Mouse (Mus musculus) CH12.LX (cell line): ENCODE measurements around the gene Dhtkd1. TPM values are rescaled to one million over a fixed set of nuclear protein-coding genes. Genes with fewer than 3 reads are reported as not detected.

Experiments
- DNase-seq: peaks from one replicate; pipeline ENCODE4 v3.0.0-alpha.2; 2013; ENCODE audit errors: extremely low read depth
- H3K27ac ChIP-seq: 2 replicates; pipeline ENCODE4 v1.5.1; 2012; ENCODE audit warnings: low read depth, mild to moderate bottlenecking, control low read depth, moderate library complexity; ENCODE audit not compliant: insufficient read depth
- H3K27me3 ChIP-seq: replicated peaks from 2 replicates; pipeline ENCODE3; 2012; ENCODE audit warnings: inconsistent platforms
- H3K36me3 ChIP-seq, 2 experiments: replicated peaks in 1 of 2; 2 replicates each; pipeline versions ENCODE3 to v1.6.1; 2012; ENCODE audit warnings: inconsistent platforms in 1 of 2, low read length in 1 of 2, mild to moderate bottlenecking in 1 of 2, mixed read lengths in 1 of 2, moderate library complexity in 1 of 2; ENCODE audit not compliant: control insufficient read depth in 1 of 2, insufficient read depth in 1 of 2
- H3K4me1 ChIP-seq, 2 experiments: 2 replicates each; pipeline ENCODE4 v1.6.1; 2012; ENCODE audit warnings: inconsistent platforms in 1 of 2, moderate library complexity in 1 of 2; ENCODE audit not compliant: insufficient read depth in 2 of 2, control insufficient read depth in 1 of 2
- H3K4me2 ChIP-seq: 2 replicates; pipeline ENCODE4 v1.6.1; 2012; ENCODE audit warnings: low read depth, mild to moderate bottlenecking, control low read depth; ENCODE audit not compliant: poor library complexity, insufficient read depth, severe bottlenecking
- H3K4me3 ChIP-seq, 3 experiments: fragments of 150-350 bp in 1 of 3; sonication (generic) in 1 of 3; replicated peaks in 1 of 3; 2 replicates each; pipeline versions ENCODE3 to v1.5.1; 2011 to 2012; ENCODE audit warnings: low read depth in 2 of 3, low read length in 2 of 3, mild to moderate bottlenecking in 2 of 3, moderate library complexity in 2 of 3, control low read depth in 1 of 3, improper control_type of control experiment in 1 of 3, inconsistent platforms in 1 of 3, mixed read lengths in 1 of 3; ENCODE audit not compliant: poor library complexity in 1 of 3
- H3K79me2 ChIP-seq: replicated peaks from 2 replicates; pipeline ENCODE4 v1.6.1; 2012; ENCODE audit warnings: mild to moderate bottlenecking, moderate library complexity; ENCODE audit not compliant: control insufficient read depth, poor library complexity, insufficient read depth, severe bottlenecking; ENCODE audit errors: extremely low read depth
- H3K9ac ChIP-seq: 2 replicates; pipeline ENCODE4 v1.6.1; 2012; ENCODE audit warnings: low read depth, mild to moderate bottlenecking, control low read depth, moderate library complexity; ENCODE audit not compliant: insufficient read depth
- H3K9me3 ChIP-seq: replicated peaks from 2 replicates; pipeline ENCODE3; 2012; ENCODE audit warnings: low read length, inconsistent platforms, mixed read lengths
- CHD1 ChIP-seq: IDR thresholded peaks from 2 replicates; pipeline ENCODE4 v1.6.1; 2012; ENCODE audit warnings: low read depth, low read length, improper control_type of control experiment, inconsistent platforms
- ELF1 ChIP-seq: IDR thresholded peaks from 2 replicates; pipeline ENCODE4 v1.6.1; 2014; ENCODE audit warnings: low read depth, mild to moderate bottlenecking, inconsistent platforms, low read length, improper control_type of control experiment
- EP300 ChIP-seq: IDR thresholded peaks from 2 replicates; pipeline ENCODE4 v1.6.1; 2011; ENCODE audit warnings: low read length, improper control_type of control experiment
- GABPA ChIP-seq: IDR thresholded peaks from 2 replicates; pipeline ENCODE4 v1.6.1; 2012; ENCODE audit warnings: low read depth, low read length, improper control_type of control experiment, inconsistent platforms; ENCODE audit not compliant: insufficient replicate concordance
- HCFC1 ChIP-seq: IDR thresholded peaks from 2 replicates; pipeline ENCODE4 v1.6.1; 2012; ENCODE audit warnings: low read depth, mild to moderate bottlenecking, inconsistent platforms, low read length, improper control_type of control experiment
- IRF4 ChIP-seq: IDR thresholded peaks from 2 replicates; pipeline ENCODE4 v1.6.1; 2014; ENCODE audit warnings: low read depth, mild to moderate bottlenecking, inconsistent platforms, low read length, improper control_type of control experiment
- KAT2A ChIP-seq: IDR thresholded peaks from 2 replicates; pipeline ENCODE4 v1.6.1; 2012; ENCODE audit warnings: low read length, improper control_type of control experiment, inconsistent platforms; ENCODE audit not compliant: insufficient replicate concordance
- MAFK ChIP-seq: IDR thresholded peaks from 2 replicates; pipeline ENCODE4 v1.6.1; 2011; ENCODE audit warnings: low read length, improper control_type of control experiment; ENCODE audit not compliant: insufficient replicate concordance
- MAZ ChIP-seq: IDR thresholded peaks from 2 replicates; pipeline ENCODE4 v1.6.1; 2012; ENCODE audit warnings: low read depth, mild to moderate bottlenecking, inconsistent platforms, low read length, improper control_type of control experiment, moderate library complexity
- MEF2A ChIP-seq: IDR thresholded peaks from 2 replicates; pipeline ENCODE4 v1.6.1; 2014; ENCODE audit warnings: low read depth, mild to moderate bottlenecking, inconsistent platforms, low read length, improper control_type of control experiment, borderline replicate concordance
- MXI1 ChIP-seq: IDR thresholded peaks from 2 replicates; pipeline ENCODE4 v1.6.1; 2011; ENCODE audit warnings: mild to moderate bottlenecking, low read depth, low read length, improper control_type of control experiment
- NRF1 ChIP-seq: IDR thresholded peaks from 2 replicates; pipeline ENCODE4 v1.6.1; 2014; ENCODE audit warnings: low read depth, mild to moderate bottlenecking, inconsistent platforms, low read length, improper control_type of control experiment, moderate library complexity
- PAX5 ChIP-seq: IDR thresholded peaks from 2 replicates; pipeline ENCODE4 v1.6.1; 2012; ENCODE audit warnings: low read length, inconsistent platforms, mixed read lengths
- POLR2AphosphoS2 ChIP-seq: IDR thresholded peaks from 2 replicates; pipeline ENCODE4 v1.6.1; 2011; ENCODE audit warnings: low read depth, low read length, improper control_type of control experiment
- RAD21 ChIP-seq: IDR thresholded peaks from 2 replicates; pipeline ENCODE4 v1.6.1; 2011; ENCODE audit warnings: low read depth, mild to moderate bottlenecking, low read length, improper control_type of control experiment, moderate library complexity
- SIN3A ChIP-seq: IDR thresholded peaks from 2 replicates; pipeline ENCODE4 v1.6.1; 2012; ENCODE audit warnings: low read length, improper control_type of control experiment, inconsistent platforms
- SMC3 ChIP-seq: IDR thresholded peaks from 2 replicates; pipeline ENCODE4 v1.6.1; 2011; ENCODE audit warnings: low read depth, low read length, improper control_type of control experiment
- TBP ChIP-seq: conservative IDR thresholded peaks from 2 replicates; pipeline ENCODE4 v1.6.1; 2011; ENCODE audit warnings: low read depth, low read length, improper control_type of control experiment
- TCF12 ChIP-seq: IDR thresholded peaks from 2 replicates; pipeline ENCODE4 v1.6.1; 2014; ENCODE audit warnings: low read depth, mild to moderate bottlenecking, inconsistent platforms, low read length, improper control_type of control experiment
- UBTF ChIP-seq: IDR thresholded peaks from 2 replicates; pipeline ENCODE4 v1.6.1; 2012; ENCODE audit warnings: low read depth, mild to moderate bottlenecking, inconsistent platforms, low read length, improper control_type of control experiment, moderate library complexity
- USF1 ChIP-seq: IDR thresholded peaks from 2 replicates; pipeline ENCODE4 v1.6.1; 2014; ENCODE audit warnings: low read depth, mild to moderate bottlenecking, inconsistent platforms, low read length, improper control_type of control experiment
- ZC3H11A ChIP-seq: IDR thresholded peaks from 2 replicates; pipeline ENCODE4 v1.6.1; 2012; ENCODE audit warnings: low read depth, mild to moderate bottlenecking, inconsistent platforms, low read length, improper control_type of control experiment
- ZKSCAN1 ChIP-seq: IDR thresholded peaks from 2 replicates; pipeline ENCODE4 v1.6.1; 2012; ENCODE audit warnings: low read depth, inconsistent platforms, low read length, improper control_type of control experiment, borderline replicate concordance
- ZNF384 ChIP-seq: IDR thresholded peaks from 2 replicates; pipeline ENCODE4 v1.6.1; 2012; ENCODE audit warnings: low read depth, low read length, improper control_type of control experiment, inconsistent platforms
- dilution Hi-C: fragments of 300-500 bp; cut with MboI; formaldehyde crosslinking; loops from 2 replicates; pipeline ENCODE4 v1.14.3; 2020; ENCODE audit warnings: low sequenced_read_pairs; ENCODE audit not compliant: extremely low pct_unique_long_range_greater_than_20kb, extremely low pct_ligation_motif_present
- in situ Hi-C: fragments of 300-500 bp; cut with MboI; formaldehyde crosslinking; loops from 3 replicates; pipeline ENCODE4 v1.14.3; 2019; ENCODE audit warnings: low sequenced_read_pairs, low pct_ligation_motif_present, low pct_unique_long_range_greater_than_20kb, mixed read lengths
- polyA plus RNA-seq: library from polyadenylated mRNA; unstranded; fragments of >175 nt; gene quantifications from 2 replicates; pipeline ENCODE4 v1.2.1, GENCODE M21; 2012; ENCODE audit warnings: low read depth; ENCODE audit not compliant: insufficient read length
- total RNA-seq, 2 experiments: library from RNA; depleted of rRNA; stranded (reverse); fragments of 300-350 nt in 1 of 2; fragments of >200 nt in 1 of 2; gene quantifications; 2 replicates each; pipeline ENCODE4 v1.2.3; 2012 to 2014

Gene Dhtkd1
- total and polyA plus RNA-seq, 3 experiments, result 0.17 to 0.38 (median 0.35) TPM

- dilution Hi-C loops (no loop called here), in situ Hi-C loops (no loop called here)
- H3K79me2 ChIP-seq, result no peaks in the 10 kb centered on the region
- no peak overlapping the region for H3K4me2 ChIP-seq
- no peak overlapping the region for H3K27ac ChIP-seq
- H3K9me3 ChIP-seq, result no peaks in the 10 kb centered on the region
- H3K9ac ChIP-seq, result no peak overlapping the region
- no peaks in the 10 kb centered on the region for H3K36me3 ChIP-seq
- peaks cover 32 to 45% of the 10 kb centered on the region in 2 experiments for H3K4me1 ChIP-seq
- TF ChIP-seq ELF1, result no peak
- TF ChIP-seq UBTF, result no peak
- no peak for TF ChIP-seq TBP
- no peak for TF ChIP-seq MAFK
- no peak for TF ChIP-seq HCFC1
- TF ChIP-seq POLR2AphosphoS2, result no peak
- TF ChIP-seq SIN3A, result no peak
- TF ChIP-seq USF1, result no peak
- TF ChIP-seq MAZ, result no peak
- TF ChIP-seq ZC3H11A, result no peak
- no peak for TF ChIP-seq MEF2A
- no peak for TF ChIP-seq PAX5
- no peak for TF ChIP-seq KAT2A
- TF ChIP-seq CHD1, result no peak
- no peak for TF ChIP-seq ZNF384
- no peak for TF ChIP-seq GABPA
- TF ChIP-seq IRF4, result no peak
- no peak for TF ChIP-seq RAD21
- no peaks in the 10 kb centered on the region for H3K27me3 ChIP-seq
- no peak overlapping the region for H3K4me3 ChIP-seq
- DNase-seq, result no peak
These were observed 15.1 kb downstream of the Dhtkd1 start for GRCm38 (mm10) chr2:5927481-5927880.

- no peak overlapping the region for H3K9ac ChIP-seq
- in situ Hi-C loops, result no loop called here
- H3K4me3 ChIP-seq, result no peak overlapping the region
- peaks cover 9 to 10% of the 10 kb centered on the region in 2 experiments for H3K4me1 ChIP-seq
- H3K36me3 ChIP-seq, result no peaks in the 10 kb centered on the region
- no peaks in the 10 kb centered on the region for H3K27me3 ChIP-seq
- dilution Hi-C loops, result no loop called here
- no peak overlapping the region for H3K27ac ChIP-seq
- H3K4me2 ChIP-seq, result no peak overlapping the region
- H3K79me2 ChIP-seq, result no peaks in the 10 kb centered on the region
- H3K9me3 ChIP-seq, result no peaks in the 10 kb centered on the region
- no peak for DNase-seq
- TF ChIP-seq EP300, result no peak
- TF ChIP-seq ZC3H11A, result no peak
- no peak for TF ChIP-seq ZKSCAN1
- TF ChIP-seq MXI1, result no peak
- no peak for TF ChIP-seq NRF1
- TF ChIP-seq SMC3, result no peak
- no peak for TF ChIP-seq TCF12
- no peak for TF ChIP-seq POLR2AphosphoS2
- no peak for TF ChIP-seq RAD21
These were observed 18.8 kb downstream of the Dhtkd1 start for GRCm38 (mm10) chr2:5923786-5924185.
